Mouse (Mus musculus) forebrain, embryonic 16.5 days (tissue): ENCODE measurements around the gene Vtn. TPM values are rescaled to one million over a fixed set of nuclear protein-coding genes. Genes with fewer than 3 reads are reported as not detected.

ENCODE experiments used
- ATAC-seq: fragments of 200-750 bp; cut with Nextera tagmentation; 2 replicates; pipeline ENCODE4 v1.8.0; 2017; ENCODE audit warnings: mild to moderate bottlenecking, moderate library complexity
- H3K27ac ChIP-seq: fragments of 300-500 bp; sonication (generic); 2 replicates; pipeline ENCODE4 v1.5.1; 2014; ENCODE audit warnings: low read length, control low read depth
- H3K27me3 ChIP-seq: fragments of 300-500 bp; sonication (generic); replicated peaks from 2 replicates; pipeline ENCODE4 v1.6.1; 2014; ENCODE audit warnings: low read length; ENCODE audit not compliant: control insufficient read depth, insufficient read depth
- H3K36me3 ChIP-seq: fragments of 300-500 bp; sonication (generic); 2 replicates; pipeline ENCODE4 v1.6.1; 2014; ENCODE audit not compliant: control insufficient read depth, insufficient read depth
- H3K4me1 ChIP-seq: fragments of 300-500 bp; sonication (generic); replicated peaks from 2 replicates; pipeline ENCODE4 v1.6.1; 2014; ENCODE audit warnings: low read length; ENCODE audit not compliant: control insufficient read depth, insufficient read depth
- H3K4me2 ChIP-seq: fragments of 300-500 bp; sonication (generic); 2 replicates; pipeline ENCODE4 v1.6.1; 2014; ENCODE audit warnings: mild to moderate bottlenecking, low read length, control low read depth
- H3K4me3 ChIP-seq: fragments of 300-500 bp; sonication (generic); replicated peaks from 2 replicates; pipeline ENCODE4 v1.5.1; 2014; ENCODE audit warnings: mild to moderate bottlenecking, low read length, control low read depth
- H3K9ac ChIP-seq: fragments of 300-500 bp; sonication (generic); replicated peaks from 2 replicates; pipeline ENCODE4 v1.6.1; 2014; ENCODE audit warnings: low read depth, low read length, control low read depth
- H3K9me3 ChIP-seq: fragments of 300-500 bp; sonication (generic); 2 replicates; pipeline ENCODE4 v1.6.1; 2016; ENCODE audit warnings: low read length; ENCODE audit not compliant: control insufficient read depth
- WGBS: fragments of 180-500 bp; shearing (Covaris S2); extraction: QIAGEN DNeasy Blood & Tissue Kit; methylation state at CpG from one replicate; pipeline ENCODE4 v1.1.7; 2014; 5-methylcytosine and 5-hydroxymethylcytosine counted together
- polyA plus RNA-seq: library from polyadenylated mRNA; unstranded; fragments of >200 nt; fragmentation: Nextera tagmentation; extraction: Ambion mirVana; gene quantifications from 2 replicates; pipeline ENCODE4 v1.2.1, GENCODE M21; 2015

Vtn gene
- polyA plus RNA-seq, 1 experiment from 2014 or later = 76.0 TPM

- peak overlapping the region; percentile 77; the same call in 1 of the 2 replicates for H3K9ac ChIP-seq
- no peak overlapping the region for H3K27ac ChIP-seq
These were observed 33.8 kb upstream of the Vtn start for GRCm38 (mm10) chr11:78465116-78465515.

GRCm38 (mm10) chr11:78465568-78466180, 33.2 kb upstream of the Vtn start, which contains the start of gene Slc46a1:
Gene Slc46a1, plus strand, starts transcription at chr11:78465697.
- Histone ChIP-seq H3K27ac (peak within 1 kb of the TSS; percentile 76), H3K9me3 (no peaks in the 10 kb centered on the region), H3K27me3 (no peaks in the 10 kb centered on the region), H3K4me1 (peaks cover 13% of the 10 kb centered on the region), H3K9ac (peak within 1 kb of the TSS; percentile 77), H3K4me2 (peak within 1 kb of the TSS; percentile 76), H3K36me3 (no peaks in the 10 kb centered on the region), H3K4me3 (peak within 1 kb of the TSS; percentile 67)
- peak; percentile 93 for ATAC-seq
- WGBS = under 1% methylated on average over 41 of the region's 41 CpGs

More at GRCm38 (mm10) chr11:78465116-78465515, 33.8 kb upstream of the Vtn start:
- Histone ChIP-seq H3K27me3 (no peaks in the 10 kb centered on the region), H3K9me3 (no peaks in the 10 kb centered on the region), H3K4me2 (peak overlapping the region; percentile 76), H3K36me3 (no peaks in the 10 kb centered on the region), H3K4me3 (peak overlapping the region; percentile 67), H3K4me1 (peaks cover 13% of the 10 kb centered on the region)
- 25% methylated on average over 9 of the region's 9 CpGs for WGBS
- ATAC-seq = no peak

GRCm38 (mm10) chr11:78466242-78466912, 32.5 kb upstream of the Vtn start:
- peak overlapping the region; percentile 67 for H3K4me3 ChIP-seq
- H3K9ac ChIP-seq = peak overlapping the region; percentile 77
- no peaks in the 10 kb centered on the region for H3K9me3 ChIP-seq
- no peak overlapping the region for H3K27ac ChIP-seq
- peak; percentile 6; the same call in 1 of the 2 replicates for ATAC-seq
- peak overlapping the region; percentile 76 for H3K4me2 ChIP-seq
- no peaks in the 10 kb centered on the region for H3K27me3 ChIP-seq
- peaks cover 13% of the 10 kb centered on the region for H3K4me1 ChIP-seq
- no peaks in the 10 kb centered on the region for H3K36me3 ChIP-seq
- 43% methylated on average over 23 of the region's 23 CpGs for WGBS

- Histone ChIP-seq H3K4me3 (no peak overlapping the region), H3K4me2 (no peak overlapping the region), H3K36me3 (0 out of 2 replicates have a peak, but pooled peaks cover 2% of the 10 kb centered on the region), H3K9ac (no peak overlapping the region), H3K27me3 (no peaks in the 10 kb centered on the region), H3K4me1 (peaks cover 13% of the 10 kb centered on the region), H3K9me3 (no peaks in the 10 kb centered on the region), H3K27ac (no peak overlapping the region)
- no peak for ATAC-seq
- 96% methylated on average over 7 of the region's 7 CpGs for WGBS
These were observed 31.4 kb upstream of the Vtn start for GRCm38 (mm10) chr11:78467515-78467914.

GRCm38 (mm10) chr11:78467932-78468331, 31.0 kb upstream of the Vtn start:
- no peaks in the 10 kb centered on the region for H3K27me3 ChIP-seq
- no peak overlapping the region for H3K4me3 ChIP-seq
- peaks cover 13% of the 10 kb centered on the region for H3K4me1 ChIP-seq
- ATAC-seq = no peak
- H3K4me2 ChIP-seq = no peak overlapping the region
- no peaks in the 10 kb centered on the region for H3K9me3 ChIP-seq
- peaks cover 2% of the 10 kb centered on the region; the same call in 1 of the 2 replicates for H3K36me3 ChIP-seq
- no peak overlapping the region for H3K27ac ChIP-seq
- 85% methylated on average over 3 of the region's 3 CpGs for WGBS
- H3K9ac ChIP-seq = no peak overlapping the region

GRCm38 (mm10) chr11:78471326-78472103, 27.4 kb upstream of the Vtn start:
- H3K27ac ChIP-seq = no peak overlapping the region
- H3K36me3 ChIP-seq = peaks cover 5% of the 10 kb centered on the region; the same call in 1 of the 2 replicates
- H3K4me1 ChIP-seq = peaks cover 3% of the 10 kb centered on the region
- H3K27me3 ChIP-seq = no peaks in the 10 kb centered on the region
- WGBS = 93% methylated on average over 10 of the region's 10 CpGs
- H3K4me2 ChIP-seq = no peak overlapping the region
- no peak overlapping the region for H3K4me3 ChIP-seq
- no peak overlapping the region for H3K9ac ChIP-seq
- no peaks in the 10 kb centered on the region for H3K9me3 ChIP-seq
- no peak for ATAC-seq

GRCm38 (mm10) chr11:78475289-78475688, 23.6 kb upstream of the Vtn start:
- Histone ChIP-seq H3K27me3 (no peaks in the 10 kb centered on the region), H3K27ac (no peak overlapping the region), H3K36me3 (peaks cover 13% of the 10 kb centered on the region), H3K4me1 (no peaks in the 10 kb centered on the region), H3K4me2 (no peak overlapping the region), H3K9me3 (no peaks in the 10 kb centered on the region), H3K9ac (no peak overlapping the region), H3K4me3 (no peak overlapping the region)
- no peak for ATAC-seq
- WGBS = 87% methylated on average over 3 of the region's 3 CpGs

- H3K27me3 ChIP-seq = no peaks in the 10 kb centered on the region
- peaks cover 38% of the 10 kb centered on the region for H3K36me3 ChIP-seq
- no peak for ATAC-seq
- no peak overlapping the region for H3K27ac ChIP-seq
- no peaks in the 10 kb centered on the region for H3K9me3 ChIP-seq
- WGBS = 64% methylated on average over 7 of the region's 7 CpGs
- no peak overlapping the region for H3K9ac ChIP-seq
- H3K4me2 ChIP-seq = no peak overlapping the region
- 0 out of 2 replicates have a peak, but pooled peaks cover 2% of the 10 kb centered on the region for H3K4me1 ChIP-seq
- no peak overlapping the region for H3K4me3 ChIP-seq
These were observed 15.3 kb upstream of the Vtn start for GRCm38 (mm10) chr11:78483639-78484038.

GRCm38 (mm10) chr11:78488168-78488567, 10.7 kb upstream of the Vtn start:
- H3K27ac ChIP-seq = no peak overlapping the region
- H3K36me3 ChIP-seq = peaks cover 15% of the 10 kb centered on the region
- H3K4me3 ChIP-seq = no peak overlapping the region
- no peaks in the 10 kb centered on the region for H3K9me3 ChIP-seq
- no peak overlapping the region for H3K9ac ChIP-seq
- ATAC-seq = no peak
- H3K4me2 ChIP-seq = no peak overlapping the region
- WGBS = 2% methylated on average over 8 of the region's 8 CpGs
- peaks cover 14% of the 10 kb centered on the region for H3K4me1 ChIP-seq
- 0 out of 2 replicates have a peak, but pooled peaks cover 5% of the 10 kb centered on the region for H3K27me3 ChIP-seq
